Mouse (Mus musculus): ENCODE results near the gene Cbx6.
A peak's percentile ranks its signal among the peaks of the same experiment; 100 is the strongest.
"Not testable (repeated sequence)": the region's sequence is repeated elsewhere in the genome, so short reads cannot be mapped to it uniquely, and the experiment has no call there.

Cbx6 gene

GRCm38 (mm10) chr15:79829431-79829830 is 5.1 kb downstream of the Cbx6 start:
- no peak for DNase-seq (ENCODE audit: low spot score)

GRCm38 (mm10) chr15:79828366-79829035 is 6.0 kb downstream of the Cbx6 start:
- DNase-seq (ENCODE audit: low spot score) = no peak

- no peak for DNase-seq (ENCODE audit: low spot score)
Observed at GRCm38 (mm10) chr15:79827778-79828210, 6.7 kb downstream of the Cbx6 start.

DNA sequence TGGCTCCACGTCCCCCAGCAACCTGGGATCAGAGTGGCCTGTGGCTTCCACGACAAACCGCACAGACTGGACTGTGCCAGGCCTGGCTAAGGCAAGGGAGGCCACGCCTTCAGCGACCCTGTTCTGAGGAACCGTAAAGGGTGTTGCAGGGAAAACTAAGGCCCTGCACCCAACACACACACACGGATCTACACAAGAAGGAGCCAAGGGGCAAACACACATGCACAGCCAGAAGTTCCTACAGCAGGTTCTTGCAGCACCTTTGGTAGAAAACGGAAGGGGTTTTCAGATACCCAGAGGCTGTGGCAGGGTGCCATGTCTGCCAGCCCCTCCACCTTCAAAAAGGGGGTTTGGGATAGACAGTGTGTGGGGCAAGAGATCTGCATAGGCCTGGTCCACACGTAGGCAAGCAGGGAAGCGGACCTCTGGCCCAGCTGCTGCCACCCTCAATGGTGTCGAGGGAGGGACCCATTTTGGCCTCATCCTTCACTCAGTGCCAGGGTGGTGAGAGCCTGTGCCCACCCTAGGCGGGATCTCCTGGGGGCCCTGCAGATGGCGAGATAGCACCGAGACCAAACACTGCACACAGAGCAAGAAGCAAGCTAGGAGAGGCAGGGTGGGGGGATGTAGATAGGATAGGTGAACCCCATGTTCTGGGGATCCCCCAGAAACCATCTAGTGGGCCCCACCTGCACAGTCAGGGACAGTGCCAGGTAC is 7.3 kb downstream of the Cbx6 start:
- no peak for DNase-seq (ENCODE audit: low spot score)

DNA sequence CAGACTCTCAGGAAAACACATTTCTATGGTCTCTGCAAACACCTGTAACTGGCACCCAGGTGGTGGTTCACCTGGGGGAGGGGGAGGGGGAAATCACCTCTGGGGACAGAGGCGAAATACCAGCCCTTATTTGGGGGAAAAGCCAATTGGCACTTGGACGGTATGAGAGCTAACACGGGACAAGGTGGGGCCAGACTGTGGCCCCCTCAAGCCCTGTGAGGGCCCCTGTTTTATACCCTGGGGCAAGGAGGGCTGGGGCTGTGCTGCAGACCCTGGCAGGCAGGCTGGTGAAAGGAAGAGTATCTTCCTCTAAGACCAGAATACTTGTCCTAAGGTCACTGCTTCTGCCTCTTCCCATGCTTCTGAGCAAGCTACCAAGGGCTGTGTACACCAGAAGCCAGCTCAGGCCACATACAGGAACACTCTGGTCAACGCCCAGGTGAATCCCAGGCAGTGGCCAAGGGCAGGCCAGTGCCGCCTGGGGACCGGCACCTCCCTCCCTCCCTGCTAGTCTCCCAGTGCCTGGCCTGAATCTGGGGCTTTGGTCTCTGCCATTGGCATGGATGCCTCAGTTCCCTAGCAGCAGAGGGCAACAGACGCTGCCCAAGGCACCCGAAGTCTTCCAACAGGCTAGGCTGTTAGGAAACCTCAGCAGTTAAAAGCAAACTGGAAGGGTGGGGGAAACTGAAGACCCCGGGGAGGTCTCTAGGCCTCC is 8.1 kb downstream of the Cbx6 start:
- no peak for DNase-seq (ENCODE audit: low spot score)

DNA sequence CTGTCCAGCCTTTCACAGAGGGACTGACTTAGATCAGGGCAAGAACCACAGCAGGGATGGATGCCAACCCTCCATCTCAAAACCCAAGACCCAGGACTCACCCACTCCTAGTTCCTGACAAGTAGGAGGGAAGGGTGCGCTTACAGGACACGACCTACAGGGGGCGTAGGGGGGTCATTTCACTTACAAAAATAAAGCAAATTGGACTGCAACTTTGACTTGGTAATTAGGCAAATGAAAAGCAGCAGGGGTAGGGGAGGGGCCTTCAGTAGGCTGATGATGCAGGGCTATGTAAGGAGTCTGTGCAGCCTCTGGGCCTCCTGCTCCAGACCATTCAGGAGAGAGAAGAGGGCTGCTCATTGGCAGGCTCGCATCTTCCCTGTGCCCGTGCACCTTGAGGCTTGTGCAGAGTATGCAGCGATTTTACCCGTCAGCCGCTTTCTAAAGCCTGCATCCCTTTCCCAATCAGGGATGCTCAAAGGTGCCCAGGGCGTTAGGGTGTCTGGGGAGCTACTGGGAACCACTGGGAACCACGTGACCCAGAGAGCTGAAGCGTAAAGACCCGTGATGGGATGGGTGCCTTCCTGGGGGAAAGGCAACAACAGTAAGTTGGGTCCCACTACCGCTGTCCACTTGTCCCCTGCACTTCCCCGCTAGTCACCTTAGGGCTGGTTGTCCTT is 9.2 kb downstream of the Cbx6 start:
- DNase-seq (ENCODE audit: low spot score) = no peak

DNA sequence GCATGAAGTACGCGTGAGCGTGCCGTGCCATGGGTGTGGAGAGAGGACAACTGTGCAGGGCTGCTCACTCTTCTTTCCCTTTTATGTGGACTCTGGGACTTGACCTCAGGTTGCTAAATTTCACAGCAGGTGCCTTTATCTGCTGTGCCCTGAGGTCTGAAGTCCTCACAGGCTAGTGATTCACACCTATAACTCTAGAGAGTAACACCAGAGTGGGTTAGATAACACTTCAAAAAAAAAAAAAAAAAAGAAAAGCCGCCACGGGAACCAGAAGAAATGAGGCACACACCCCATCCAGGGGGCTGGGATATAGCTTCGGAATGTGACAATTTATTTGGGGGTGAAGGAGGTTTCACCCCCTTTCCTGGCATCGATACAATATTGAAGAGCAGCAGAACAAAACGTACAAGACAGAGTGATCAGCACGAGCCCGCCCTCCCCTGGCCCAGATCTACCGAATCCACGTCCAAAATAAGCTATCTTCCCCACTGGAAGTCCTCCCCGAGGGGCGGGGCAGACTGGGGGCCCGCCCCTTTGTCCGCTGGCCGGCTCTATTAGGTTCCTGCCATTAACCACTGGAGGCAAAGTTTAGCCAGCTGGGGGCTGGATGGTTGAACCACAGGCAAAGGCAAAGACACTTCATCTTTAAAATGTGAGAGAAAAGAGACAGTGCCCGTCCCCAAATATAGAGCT is 10.8 kb downstream of the Cbx6 start:
- DNase-seq (ENCODE audit: low spot score) = peak; percentile 47

DNA sequence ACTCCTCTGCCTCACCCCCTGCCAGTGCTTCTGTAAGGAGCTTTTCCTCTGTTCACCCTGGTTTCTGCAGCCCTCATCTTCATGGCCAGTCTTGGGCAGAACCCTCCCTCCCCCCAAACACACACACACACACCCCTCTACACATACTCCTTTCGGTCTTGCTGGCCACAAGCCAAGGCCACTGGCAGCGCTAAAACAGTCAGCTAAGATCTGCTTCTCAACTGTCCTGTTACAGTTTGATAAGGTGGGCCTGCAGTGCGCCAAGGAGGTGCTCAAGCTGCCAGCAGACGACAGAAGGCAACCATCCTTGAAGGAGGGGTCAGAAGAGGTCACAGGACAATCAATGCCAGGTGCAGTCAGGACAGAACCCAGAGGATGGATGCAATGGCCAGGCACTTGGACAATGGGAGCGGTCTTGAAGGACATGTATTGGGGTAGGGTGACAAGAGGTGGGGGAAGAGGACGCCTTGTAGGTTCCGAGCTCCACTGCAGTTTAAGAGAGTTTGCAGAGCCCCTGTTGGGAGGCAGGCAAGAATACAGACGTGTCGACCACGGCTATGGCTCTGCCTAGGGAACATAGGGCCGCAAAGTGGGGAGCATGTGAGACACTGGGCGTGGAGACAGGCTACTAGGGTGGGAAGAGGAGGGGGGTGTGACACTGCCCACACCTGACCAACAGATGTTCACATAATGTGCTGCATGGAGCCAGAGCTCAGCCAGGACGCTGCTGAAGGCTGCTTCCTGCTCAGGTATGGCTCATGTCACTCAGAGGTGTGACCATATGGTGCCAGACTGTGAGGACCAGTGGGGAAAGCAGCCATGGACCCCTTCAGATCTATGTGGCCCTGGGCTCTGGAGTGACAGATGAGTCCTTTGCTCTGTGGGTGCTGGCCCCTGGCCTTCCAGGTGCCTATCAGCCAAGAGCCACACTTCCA is 12.0 kb downstream of the Cbx6 start:
- DNase-seq (ENCODE audit: low spot score) = no peak

DNA sequence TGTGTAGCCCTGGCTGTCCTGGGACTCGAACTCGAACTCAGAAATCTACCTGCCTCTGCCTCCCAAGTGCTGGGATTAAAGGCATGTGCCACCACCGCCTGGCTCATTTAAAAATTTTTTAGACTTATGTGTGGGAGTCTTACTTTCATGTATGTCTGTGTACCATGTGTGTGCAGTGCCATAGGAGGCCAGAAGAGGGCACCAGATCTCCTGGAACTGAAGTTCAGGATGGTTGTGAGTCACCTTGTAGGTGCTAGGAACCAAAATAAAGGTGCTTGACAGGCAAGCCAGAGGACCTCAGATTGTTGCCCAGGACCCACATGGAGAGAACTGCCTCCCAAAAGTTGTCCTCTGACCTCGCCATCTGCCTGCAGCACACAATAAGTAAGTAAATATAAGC is 16.2 kb downstream of the Cbx6 start:
- DNase-seq (ENCODE audit: low spot score) = no peak

- no peak for DNase-seq (ENCODE audit: low spot score)
Observed at GRCm38 (mm10) chr15:79813666-79814258, 20.7 kb downstream of the Cbx6 start.

DNA sequence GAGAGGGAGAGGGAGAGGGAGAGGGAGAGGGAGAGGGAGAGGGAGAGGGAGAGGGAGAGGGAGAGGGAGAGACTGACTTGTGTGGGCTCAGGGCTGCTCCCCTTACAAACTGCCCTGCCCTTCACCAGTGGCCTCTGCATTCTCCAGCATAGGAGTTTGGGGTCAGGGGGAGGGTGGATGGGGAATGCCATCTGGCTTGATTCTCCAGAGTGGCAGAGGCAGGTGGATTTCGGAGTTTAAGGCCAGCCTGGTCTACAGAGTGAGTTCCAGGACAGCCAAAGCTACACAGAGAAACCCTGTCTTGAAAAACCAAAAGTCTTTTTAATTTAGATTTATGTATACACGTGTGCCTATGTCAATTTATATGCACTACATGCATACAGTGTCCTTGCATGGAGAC is 21.6 kb downstream of the Cbx6 start:
- DNase-seq (ENCODE audit: low spot score) = not testable (repeated sequence)

- no peak for DNase-seq (ENCODE audit: low spot score)
Observed at GRCm38 (mm10) chr15:79810997-79811396, 23.5 kb downstream of the Cbx6 start.

GRCm38 (mm10) chr15:79810061-79810460 is 24.4 kb downstream of the Cbx6 start:
- no peak for DNase-seq (ENCODE audit: low spot score)

- DNase-seq (ENCODE audit: low spot score) = no peak
Observed at GRCm38 (mm10) chr15:79808658-79809057, 25.8 kb downstream of the Cbx6 start.

GRCm38 (mm10) chr15:79808114-79808513 is 26.4 kb downstream of the Cbx6 start:
- DNase-seq (ENCODE audit: low spot score) = no peak

DNA sequence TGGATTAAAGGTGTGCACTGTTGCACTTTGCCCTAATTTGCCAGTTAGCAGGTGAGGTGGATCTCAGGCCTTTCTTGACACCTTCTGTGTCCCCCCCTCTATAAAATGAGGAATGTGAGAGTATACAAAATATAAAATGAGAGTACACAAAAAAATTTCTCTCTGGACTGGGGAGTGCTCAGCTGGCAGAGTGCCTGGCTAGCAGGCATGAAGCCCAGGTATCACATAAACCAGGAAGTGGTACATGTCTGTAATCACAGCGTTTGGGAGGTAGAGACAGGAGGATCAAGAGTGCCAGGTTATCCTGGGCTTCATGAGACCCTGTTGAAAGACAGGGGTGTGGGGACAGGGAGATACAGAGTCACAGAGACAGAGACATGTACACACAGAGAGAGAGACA is 27.4 kb downstream of the Cbx6 start:
- DNase-seq (ENCODE audit: low spot score) = no peak

- no peak for DNase-seq (ENCODE audit: low spot score)
Observed at GRCm38 (mm10) chr15:79805246-79805645, 29.2 kb downstream of the Cbx6 start.

DNA sequence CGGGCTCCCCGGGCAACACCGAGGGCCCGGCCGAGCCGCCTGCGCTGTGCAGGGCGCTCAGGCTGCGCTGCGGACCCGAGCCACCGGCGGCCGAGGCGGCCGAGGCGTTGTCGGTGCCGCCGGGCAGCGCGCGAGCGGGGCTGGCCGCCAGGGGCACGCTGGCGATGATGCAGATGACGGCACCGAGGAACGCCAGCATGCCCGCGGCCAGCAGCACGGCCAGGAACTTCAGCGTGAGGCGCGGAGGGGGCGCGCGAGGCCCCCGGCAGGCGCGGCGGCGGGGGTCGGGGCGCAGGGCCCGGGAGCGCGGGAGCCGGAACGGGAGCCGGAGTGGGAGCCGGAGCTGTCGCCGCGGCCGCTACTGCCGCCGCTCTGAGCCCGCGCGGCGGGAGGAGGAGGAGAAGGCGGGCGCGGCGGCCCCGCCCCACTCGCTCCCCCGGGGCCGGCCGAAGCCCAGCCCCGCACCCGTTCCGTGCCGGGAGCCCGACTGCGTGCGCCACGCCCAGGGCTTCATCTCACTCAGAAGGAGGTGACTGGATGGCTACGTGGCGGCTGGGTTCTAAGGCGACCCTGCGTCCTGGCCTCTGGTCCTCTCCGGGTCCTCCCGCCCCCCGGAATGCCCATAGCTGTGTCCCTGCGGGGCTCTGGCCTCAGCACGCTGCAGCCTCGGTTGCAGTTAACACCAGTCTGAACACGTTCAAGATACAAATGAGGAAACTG is 30.0 kb downstream of the Cbx6 start, which contains the start of gene Nptxr:
TSS of gene Nptxr (minus strand) at position 415 of the 720 bp plus-strand sequence.
- DNase-seq (ENCODE audit: low spot score) = no peak

- DNase-seq (ENCODE audit: low spot score) = no peak
Observed at GRCm38 (mm10) chr15:79803533-79804351, 30.7 kb downstream of the Cbx6 start.
